Mouse (Mus musculus): ENCODE measurements around the gene Hoxc11. TPM values are rescaled to one million over a fixed set of nuclear protein-coding genes. Genes with fewer than 3 reads are reported as not detected.

Gene Hoxc11
- polyA plus RNA-seq, 1 experiment = not detected

DNA sequence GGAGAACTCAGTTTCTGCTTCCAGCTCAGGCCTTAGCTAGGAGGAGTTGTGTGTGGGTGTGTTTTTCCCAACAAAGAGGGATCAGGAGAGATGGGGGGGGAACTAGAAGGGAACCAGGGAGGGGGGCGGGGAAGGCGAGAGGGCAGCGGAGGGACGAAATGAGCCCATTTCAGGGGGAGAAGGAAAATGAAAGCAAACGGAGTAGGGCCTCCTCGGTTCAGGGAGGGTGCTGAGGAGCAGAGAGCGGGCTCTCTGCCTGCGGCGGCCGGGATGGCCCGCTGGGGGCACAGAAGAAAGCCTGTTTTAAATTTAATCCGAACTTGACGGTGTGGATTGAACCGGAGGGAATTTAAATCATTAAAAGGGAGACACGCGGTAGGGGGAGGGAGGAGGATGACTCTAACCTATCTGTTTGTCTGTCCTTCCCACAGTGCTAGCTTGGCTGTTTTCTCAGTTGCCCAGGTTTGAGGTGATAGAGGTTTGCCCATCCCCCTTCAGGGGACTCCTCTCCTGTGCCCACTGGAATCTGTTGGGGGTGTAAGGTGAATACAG is 23.3 kb downstream of the Hoxc11 start:
- Histone ChIP-seq H3K4me1 (ENCODE audit: control insufficient read depth, insufficient read depth, low read length) (peaks cover 7% of the 10 kb centered on the region; the same call in 1 of the 2 replicates), H3K4me3 (replicated peaks; ENCODE audit: extremely low read depth, low read depth, low read length) (peak overlapping the region; percentile 51)
- TF ChIP-seq CTCF (IDR thresholded peaks at IDR 0.05; ENCODE audit: insufficient read depth, low read length) (no peak), POLR2A (IDR thresholded peaks at IDR 0.05; ENCODE audit: borderline replicate concordance, extremely low read depth, low read depth, low read length) (no peak)
- WGBS = 10% methylated on average over 15 of the region's 16 CpGs
- no peak for DNase-seq

DNA sequence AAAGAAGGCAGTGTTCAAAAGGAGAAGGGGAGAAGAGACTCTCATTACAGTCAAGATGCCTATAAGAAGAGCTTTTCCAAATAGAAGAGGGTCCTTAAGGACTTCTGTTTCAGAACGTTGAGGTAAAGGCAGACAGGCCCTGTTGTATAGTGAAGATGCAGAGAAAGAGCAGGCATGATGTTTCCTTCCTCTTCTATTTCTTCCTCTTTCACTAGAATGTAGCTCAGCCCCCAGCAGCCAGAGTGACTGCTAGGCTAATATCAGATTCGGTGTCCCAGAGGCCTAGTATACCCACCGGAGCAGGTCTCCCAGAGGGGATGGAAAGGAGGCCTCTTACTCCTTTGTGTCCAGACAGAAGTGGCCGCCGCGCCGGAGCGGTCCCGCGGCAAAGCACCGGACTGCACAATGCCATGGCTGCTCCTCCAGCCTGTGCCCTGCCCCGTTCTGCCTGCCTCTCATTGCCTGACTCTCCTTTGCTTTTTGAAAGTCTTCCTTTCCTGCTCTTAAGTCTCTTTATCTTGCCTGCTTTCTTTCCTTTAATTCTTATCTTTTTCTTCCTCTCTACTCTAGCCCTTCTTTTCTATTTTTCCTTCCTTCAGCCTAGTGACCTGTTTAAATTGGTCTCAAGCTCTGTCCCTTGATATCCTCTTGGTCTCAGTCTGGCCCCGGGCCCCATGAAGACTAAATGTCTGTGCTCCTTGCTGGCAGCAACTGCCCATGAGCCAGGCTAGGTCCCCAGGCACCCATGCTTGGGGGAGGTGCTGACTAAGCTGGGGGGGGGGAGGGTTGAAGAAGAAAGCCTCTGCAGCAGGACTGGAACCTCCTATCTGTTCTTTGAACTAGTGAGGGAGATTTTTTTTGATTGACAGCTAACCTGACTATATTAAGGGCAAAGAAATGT is 24.6 kb downstream of the Hoxc11 start:
- no peak overlapping the region for H3K4me3 ChIP-seq (replicated peaks; ENCODE audit: extremely low read depth, low read depth, low read length)
- 27% methylated on average over 13 of the region's 13 CpGs for WGBS
- DNase-seq = no peak
- TF ChIP-seq POLR2A (IDR thresholded peaks at IDR 0.05; ENCODE audit: borderline replicate concordance, extremely low read depth, low read depth, low read length) (no peak), CTCF (IDR thresholded peaks at IDR 0.05; ENCODE audit: insufficient read depth, low read length) (no peak)
- H3K4me1 ChIP-seq (ENCODE audit: control insufficient read depth, insufficient read depth, low read length) = peaks cover 7% of the 10 kb centered on the region; the same call in 1 of the 2 replicates

DNA sequence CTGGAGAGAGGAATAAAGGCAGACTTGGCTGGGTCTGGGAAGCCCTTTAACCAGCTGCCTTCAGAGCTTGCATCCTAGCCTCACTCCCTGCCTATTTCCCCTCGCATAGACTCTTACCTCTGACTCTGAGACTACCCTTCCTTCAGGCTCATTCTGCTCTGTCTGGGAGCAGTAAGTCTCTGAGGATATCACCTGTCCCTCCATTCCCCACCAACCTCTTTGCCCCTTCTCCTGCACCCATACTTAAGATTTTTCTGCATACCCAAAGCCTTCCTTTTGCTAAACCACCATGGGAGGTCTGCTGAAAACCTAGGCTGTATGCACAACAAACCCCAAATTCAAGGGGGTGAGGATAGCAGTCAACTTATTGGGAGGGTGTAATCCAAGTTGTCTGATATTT is 25.7 kb downstream of the Hoxc11 start:
- DNase-seq = no peak
- no peak overlapping the region for H3K4me3 ChIP-seq (replicated peaks; ENCODE audit: extremely low read depth, low read depth, low read length)
- peaks cover 7% of the 10 kb centered on the region; the same call in 1 of the 2 replicates for H3K4me1 ChIP-seq (ENCODE audit: control insufficient read depth, insufficient read depth, low read length)
- WGBS = 11% methylated on average over 1 of the region's 1 CpGs
- no peak for TF ChIP-seq POLR2A (IDR thresholded peaks at IDR 0.05; ENCODE audit: borderline replicate concordance, extremely low read depth, low read depth, low read length)
- TF ChIP-seq CTCF (IDR thresholded peaks at IDR 0.05; ENCODE audit: insufficient read depth, low read length) = no peak

DNA sequence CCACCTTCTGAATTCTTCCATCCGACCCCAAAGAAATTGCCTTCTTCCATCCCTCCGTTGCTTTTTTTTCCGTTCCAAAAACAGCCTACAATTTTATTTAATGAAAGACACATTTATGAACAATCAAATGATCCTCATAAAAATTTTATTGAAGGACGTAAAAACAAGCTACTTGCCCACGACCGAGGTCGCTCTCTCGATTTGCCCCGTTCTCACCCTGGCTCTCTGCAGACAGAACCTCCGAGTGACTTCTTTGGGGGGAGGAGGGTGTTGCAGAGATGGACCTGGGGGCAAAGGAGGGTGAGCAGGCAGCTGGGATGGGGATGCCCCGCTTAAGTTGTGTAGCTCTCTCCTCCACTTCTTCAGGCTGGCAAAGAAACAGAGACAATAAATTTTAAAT is 26.1 kb downstream of the Hoxc11 start:
- no peak for DNase-seq
- H3K4me1 ChIP-seq (ENCODE audit: control insufficient read depth, insufficient read depth, low read length) = peaks cover 7% of the 10 kb centered on the region; the same call in 1 of the 2 replicates
- no peak overlapping the region for H3K4me3 ChIP-seq (replicated peaks; ENCODE audit: extremely low read depth, low read depth, low read length)
- WGBS = 6% methylated on average over 11 of the region's 11 CpGs
- TF ChIP-seq POLR2A (IDR thresholded peaks at IDR 0.05; ENCODE audit: borderline replicate concordance, extremely low read depth, low read depth, low read length) = no peak
- TF ChIP-seq CTCF (IDR thresholded peaks at IDR 0.05; ENCODE audit: insufficient read depth, low read length) = no peak

DNA sequence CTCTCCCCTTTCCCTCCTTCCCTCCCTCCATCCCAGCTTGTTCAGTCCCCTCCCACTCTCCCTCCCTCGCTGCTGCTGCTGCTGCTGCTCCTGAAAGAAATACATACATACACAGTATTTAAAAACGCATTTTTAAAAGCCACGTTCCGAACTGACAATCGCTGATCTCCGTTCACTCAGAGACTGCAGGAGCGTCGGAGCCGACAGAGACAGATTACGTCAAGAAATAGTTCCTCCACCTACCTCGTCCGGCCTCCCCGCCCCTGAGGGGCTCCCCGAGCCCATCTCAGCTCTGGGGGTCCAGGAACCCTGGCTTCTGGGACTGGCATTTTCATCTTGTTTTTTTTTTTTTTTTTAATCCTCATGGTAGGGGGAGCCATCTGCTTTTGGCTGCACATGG is 26.7 kb downstream of the Hoxc11 start:
- Histone ChIP-seq H3K4me3 (replicated peaks; ENCODE audit: extremely low read depth, low read depth, low read length) (no peak overlapping the region), H3K4me1 (ENCODE audit: control insufficient read depth, insufficient read depth, low read length) (peaks cover 7% of the 10 kb centered on the region; the same call in 1 of the 2 replicates)
- no peak for DNase-seq
- WGBS = 3% methylated on average over 14 of the region's 14 CpGs
- TF ChIP-seq POLR2A (IDR thresholded peaks at IDR 0.05; ENCODE audit: borderline replicate concordance, extremely low read depth, low read depth, low read length) (no peak), CTCF (IDR thresholded peaks at IDR 0.05; ENCODE audit: insufficient read depth, low read length) (no peak)

DNA sequence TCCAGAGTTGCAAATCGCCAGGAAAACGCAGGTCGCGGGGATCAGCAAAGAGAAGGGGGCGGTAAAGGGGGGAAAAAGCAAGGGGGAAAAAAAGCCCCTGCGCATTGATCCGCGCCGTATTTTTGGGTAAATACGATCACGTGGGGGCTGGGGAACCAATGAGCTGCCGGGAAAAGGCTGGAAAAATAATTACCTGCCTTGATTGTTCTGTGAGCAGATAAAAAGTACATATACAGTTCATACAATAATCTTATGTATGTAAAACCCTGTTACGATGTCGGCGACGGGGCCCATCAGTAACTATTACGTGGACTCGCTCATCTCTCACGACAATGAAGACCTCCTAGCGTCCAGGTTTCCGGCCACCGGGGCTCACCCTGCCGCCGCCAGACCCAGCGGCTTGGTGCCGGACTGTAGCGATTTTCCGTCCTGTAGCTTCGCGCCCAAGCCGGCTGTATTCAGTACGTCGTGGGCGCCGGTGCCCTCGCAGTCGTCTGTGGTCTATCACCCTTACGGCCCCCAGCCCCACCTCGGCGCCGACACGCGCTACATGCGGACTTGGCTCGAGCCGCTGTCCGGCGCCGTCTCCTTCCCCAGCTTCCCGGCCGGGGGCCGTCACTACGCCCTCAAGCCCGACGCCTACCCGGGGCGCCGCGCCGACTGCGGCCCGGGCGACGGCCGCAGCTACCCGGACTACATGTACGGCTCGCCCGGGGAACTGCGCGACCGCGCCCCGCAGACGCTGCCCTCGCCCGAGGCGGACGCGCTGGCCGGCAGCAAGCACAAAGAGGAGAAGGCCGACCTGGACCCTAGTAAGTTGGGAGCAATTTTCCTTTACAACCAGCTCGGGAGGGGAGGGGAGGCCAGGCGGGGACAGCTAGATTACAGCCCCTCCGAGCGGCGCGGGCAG is 27.4 kb downstream of the Hoxc11 start:
- TF ChIP-seq POLR2A (IDR thresholded peaks at IDR 0.05; ENCODE audit: borderline replicate concordance, extremely low read depth, low read depth, low read length) (no peak), CTCF (IDR thresholded peaks at IDR 0.05; ENCODE audit: insufficient read depth, low read length) (no peak)
- H3K4me3 ChIP-seq (replicated peaks; ENCODE audit: extremely low read depth, low read depth, low read length) = no peak overlapping the region
- DNase-seq = no peak
- 1% methylated on average over 88 of the region's 88 CpGs for WGBS
- H3K4me1 ChIP-seq (ENCODE audit: control insufficient read depth, insufficient read depth, low read length) = peaks cover 7% of the 10 kb centered on the region; the same call in 1 of the 2 replicates

DNA sequence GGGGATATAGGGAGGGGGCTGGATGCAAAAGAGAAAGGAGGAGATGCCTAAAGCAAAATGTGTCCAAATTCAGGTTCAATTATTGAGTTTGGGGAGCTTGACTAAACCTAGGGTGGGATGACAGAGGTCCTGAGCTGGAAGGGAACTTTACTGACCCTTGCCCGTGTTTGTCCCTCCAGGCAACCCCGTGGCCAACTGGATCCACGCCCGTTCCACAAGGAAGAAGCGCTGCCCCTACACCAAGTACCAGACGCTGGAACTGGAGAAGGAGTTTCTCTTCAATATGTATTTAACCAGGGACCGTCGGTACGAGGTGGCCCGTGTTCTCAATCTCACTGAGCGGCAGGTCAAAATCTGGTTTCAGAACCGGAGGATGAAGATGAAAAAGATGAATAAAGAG is 29.5 kb downstream of the Hoxc11 start:
- no peak for DNase-seq
- 3% methylated on average over 12 of the region's 12 CpGs for WGBS
- TF ChIP-seq POLR2A (IDR thresholded peaks at IDR 0.05; ENCODE audit: borderline replicate concordance, extremely low read depth, low read depth, low read length) (no peak), CTCF (IDR thresholded peaks at IDR 0.05; ENCODE audit: insufficient read depth, low read length) (no peak)
- Histone ChIP-seq H3K4me3 (replicated peaks; ENCODE audit: extremely low read depth, low read depth, low read length) (no peak overlapping the region), H3K4me1 (ENCODE audit: control insufficient read depth, insufficient read depth, low read length) (no peaks in the 10 kb centered on the region)

DNA sequence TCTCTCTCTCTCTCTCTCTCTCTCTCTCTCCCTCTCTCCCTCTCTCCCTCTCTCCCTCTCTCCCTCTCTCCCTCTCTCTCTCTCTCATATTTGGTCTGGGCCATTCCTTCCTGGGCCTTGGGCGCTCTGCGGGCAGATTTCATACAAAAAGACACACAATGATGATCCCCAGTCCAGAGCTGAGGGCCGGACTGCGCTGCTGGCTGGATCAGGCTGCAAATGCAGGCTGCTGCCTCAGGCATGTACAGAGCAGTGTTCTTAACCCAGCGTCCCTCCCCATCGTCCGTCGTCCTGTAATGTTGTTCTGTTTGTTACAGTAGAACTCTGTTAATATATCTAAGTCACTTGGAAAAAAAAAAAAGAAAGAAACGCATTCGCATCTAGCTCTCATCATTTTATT is 30.3 kb downstream of the Hoxc11 start:
- Histone ChIP-seq H3K4me3 (replicated peaks; ENCODE audit: extremely low read depth, low read depth, low read length) (no peak overlapping the region), H3K4me1 (ENCODE audit: control insufficient read depth, insufficient read depth, low read length) (no peaks in the 10 kb centered on the region)
- TF ChIP-seq POLR2A (IDR thresholded peaks at IDR 0.05; ENCODE audit: borderline replicate concordance, extremely low read depth, low read depth, low read length) (no peak), CTCF (IDR thresholded peaks at IDR 0.05; ENCODE audit: insufficient read depth, low read length) (no peak)
- WGBS = 7% methylated on average over 10 of the region's 10 CpGs
- no peak for DNase-seq

DNA sequence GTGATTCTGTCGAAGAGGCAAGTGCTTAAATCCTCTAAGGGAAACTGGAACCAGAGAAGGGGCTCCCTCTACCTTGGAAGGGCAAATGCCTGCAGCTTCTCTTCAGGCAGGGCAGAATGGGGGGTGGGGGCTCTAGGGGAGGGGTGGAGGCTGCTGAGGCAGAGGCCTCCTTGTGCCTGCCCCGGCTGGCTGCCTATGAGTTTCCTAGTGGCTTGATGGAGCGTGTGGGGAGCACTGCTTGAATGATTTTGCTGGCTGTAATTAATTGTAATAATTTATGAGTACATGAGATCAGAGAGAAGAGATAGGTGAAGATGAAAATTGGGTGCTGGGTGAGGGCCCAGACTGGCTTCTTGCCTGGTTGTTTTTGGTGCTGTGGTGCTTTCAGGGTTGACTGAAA is 30.7 kb downstream of the Hoxc11 start:
- WGBS = 12% methylated on average over 3 of the region's 3 CpGs
- DNase-seq = no peak
- H3K4me3 ChIP-seq (replicated peaks; ENCODE audit: extremely low read depth, low read depth, low read length) = no peak overlapping the region

More for the DNA sequence above, 30.7 kb downstream of the Hoxc11 start:
- TF ChIP-seq CTCF (IDR thresholded peaks at IDR 0.05; ENCODE audit: insufficient read depth, low read length) = no peak
- TF ChIP-seq POLR2A (IDR thresholded peaks at IDR 0.05; ENCODE audit: borderline replicate concordance, extremely low read depth, low read depth, low read length) = no peak
- no peaks in the 10 kb centered on the region for H3K4me1 ChIP-seq (ENCODE audit: control insufficient read depth, insufficient read depth, low read length)
